Mouse (Mus musculus): ENCODE results near the gene Klf2. TPM values are rescaled to one million over a fixed set of nuclear protein-coding genes. Genes with fewer than 3 reads are reported as not detected.
A peak's percentile ranks its signal among the peaks of the same experiment; 100 is the strongest.

Gene Klf2
- polyA plus RNA-seq (2014; fragmentation: Nextera tagmentation; extraction: Ambion mirVana): 4.3 and 6.7 TPM in 2 replicates

- Histone ChIP-seq H3K27ac (ENCODE audit: low read depth, low read length) (no peak within 1 kb of the TSS), H3K36me3 (ENCODE audit: control insufficient read depth, insufficient read depth, low read length) (no peaks in the 10 kb centered on the region), H3K9ac (replicated peaks; ENCODE audit: low read depth, low read length) (peak within 1 kb of the TSS; percentile 47), H3K4me2 (ENCODE audit: low read depth, low read length) (peak within 1 kb of the TSS; percentile 88), H3K9me3 (ENCODE audit: control insufficient read depth, low read length) (no peaks in the 10 kb centered on the region), H3K4me1 (ENCODE audit: control insufficient read depth, insufficient read depth, low read length) (peaks cover 3% of the 10 kb centered on the region; the same call in 1 of the 2 replicates), H3K4me3 (ENCODE audit: low read depth, low read length) (peak within 1 kb of the TSS; percentile 47), H3K27me3 (ENCODE audit: control insufficient read depth, insufficient read depth, low read length) (peaks cover 21% of the 10 kb centered on the region)
- under 1% methylated on average over 46 of the region's 46 CpGs for WGBS
- peak; percentile 93 for ATAC-seq (ENCODE audit: low read depth)
These were observed at the start of gene Klf2 for GRCm38 (mm10) chr8:72318801-72319322. Gene Klf2 (plus strand): TSS chr8:72319033.

GRCm38 (mm10) chr8:72270606-72271005 lies 48.2 kb upstream of the Klf2 start:
- no peaks in the 10 kb centered on the region for H3K27me3 ChIP-seq (ENCODE audit: control insufficient read depth, insufficient read depth, low read length)
- no peaks in the 10 kb centered on the region for H3K36me3 ChIP-seq (ENCODE audit: control insufficient read depth, insufficient read depth, low read length)
- H3K4me3 ChIP-seq (ENCODE audit: low read depth, low read length): no peak overlapping the region
- H3K27ac ChIP-seq (ENCODE audit: low read depth, low read length): no peak overlapping the region
- no peak for ATAC-seq (ENCODE audit: low read depth)
- H3K4me1 ChIP-seq (ENCODE audit: control insufficient read depth, insufficient read depth, low read length): no peaks in the 10 kb centered on the region
- no peak overlapping the region for H3K9ac ChIP-seq (replicated peaks; ENCODE audit: low read depth, low read length)
- no peaks in the 10 kb centered on the region for H3K9me3 ChIP-seq (ENCODE audit: control insufficient read depth, low read length)
- WGBS: 90% methylated on average over 12 of the region's 12 CpGs
- H3K4me2 ChIP-seq (ENCODE audit: low read depth, low read length): no peak overlapping the region

GRCm38 (mm10) chr8:72271051-72271660 lies 47.7 kb upstream of the Klf2 start:
- Histone ChIP-seq H3K36me3 (ENCODE audit: control insufficient read depth, insufficient read depth, low read length) (no peaks in the 10 kb centered on the region), H3K27ac (ENCODE audit: low read depth, low read length) (no peak overlapping the region), H3K4me3 (ENCODE audit: low read depth, low read length) (no peak overlapping the region), H3K9ac (replicated peaks; ENCODE audit: low read depth, low read length) (no peak overlapping the region), H3K4me1 (ENCODE audit: control insufficient read depth, insufficient read depth, low read length) (no peaks in the 10 kb centered on the region), H3K4me2 (ENCODE audit: low read depth, low read length) (no peak overlapping the region), H3K9me3 (ENCODE audit: control insufficient read depth, low read length) (no peaks in the 10 kb centered on the region), H3K27me3 (ENCODE audit: control insufficient read depth, insufficient read depth, low read length) (no peaks in the 10 kb centered on the region)
- ATAC-seq (ENCODE audit: low read depth): no peak
- 79% methylated on average over 11 of the region's 11 CpGs for WGBS

- Histone ChIP-seq H3K27ac (ENCODE audit: low read depth, low read length) (no peak overlapping the region), H3K9me3 (ENCODE audit: control insufficient read depth, low read length) (no peaks in the 10 kb centered on the region), H3K4me3 (ENCODE audit: low read depth, low read length) (no peak overlapping the region), H3K36me3 (ENCODE audit: control insufficient read depth, insufficient read depth, low read length) (no peaks in the 10 kb centered on the region), H3K4me2 (ENCODE audit: low read depth, low read length) (no peak overlapping the region), H3K27me3 (ENCODE audit: control insufficient read depth, insufficient read depth, low read length) (no peaks in the 10 kb centered on the region), H3K9ac (replicated peaks; ENCODE audit: low read depth, low read length) (no peak overlapping the region), H3K4me1 (ENCODE audit: control insufficient read depth, insufficient read depth, low read length) (no peaks in the 10 kb centered on the region)
- ATAC-seq (ENCODE audit: low read depth): no peak
- 73% methylated on average over 3 of the region's 3 CpGs for WGBS
These were observed 47.1 kb upstream of the Klf2 start for GRCm38 (mm10) chr8:72271691-72272090.

- 20% methylated on average over 3 of the region's 3 CpGs for WGBS
- Histone ChIP-seq H3K27me3 (ENCODE audit: control insufficient read depth, insufficient read depth, low read length) (no peaks in the 10 kb centered on the region), H3K36me3 (ENCODE audit: control insufficient read depth, insufficient read depth, low read length) (no peaks in the 10 kb centered on the region), H3K27ac (ENCODE audit: low read depth, low read length) (no peak overlapping the region), H3K4me2 (ENCODE audit: low read depth, low read length) (no peak overlapping the region), H3K9me3 (ENCODE audit: control insufficient read depth, low read length) (no peaks in the 10 kb centered on the region), H3K9ac (replicated peaks; ENCODE audit: low read depth, low read length) (no peak overlapping the region), H3K4me1 (ENCODE audit: control insufficient read depth, insufficient read depth, low read length) (no peaks in the 10 kb centered on the region), H3K4me3 (ENCODE audit: low read depth, low read length) (no peak overlapping the region)
- no peak for ATAC-seq (ENCODE audit: low read depth)
These were observed 46.5 kb upstream of the Klf2 start for GRCm38 (mm10) chr8:72272361-72272760.

GRCm38 (mm10) chr8:72273111-72273770 lies 45.6 kb upstream of the Klf2 start:
- ATAC-seq (ENCODE audit: low read depth): no peak

GRCm38 (mm10) chr8:72273807-72274206 lies 45.0 kb upstream of the Klf2 start:
- H3K9me3 ChIP-seq (ENCODE audit: control insufficient read depth, low read length): no peaks in the 10 kb centered on the region
- H3K27ac ChIP-seq (ENCODE audit: low read depth, low read length): no peak overlapping the region
- no peaks in the 10 kb centered on the region for H3K36me3 ChIP-seq (ENCODE audit: control insufficient read depth, insufficient read depth, low read length)
- H3K4me1 ChIP-seq (ENCODE audit: control insufficient read depth, insufficient read depth, low read length): no peaks in the 10 kb centered on the region
- no peak overlapping the region for H3K9ac ChIP-seq (replicated peaks; ENCODE audit: low read depth, low read length)
- no peak overlapping the region for H3K4me2 ChIP-seq (ENCODE audit: low read depth, low read length)
- no peak for ATAC-seq (ENCODE audit: low read depth)
- H3K4me3 ChIP-seq (ENCODE audit: low read depth, low read length): no peak overlapping the region
- H3K27me3 ChIP-seq (ENCODE audit: control insufficient read depth, insufficient read depth, low read length): no peaks in the 10 kb centered on the region
- 80% methylated on average over 5 of the region's 5 CpGs for WGBS

More at GRCm38 (mm10) chr8:72273111-72273770, 45.6 kb upstream of the Klf2 start:
- Histone ChIP-seq H3K4me3 (ENCODE audit: low read depth, low read length) (no peak overlapping the region), H3K9ac (replicated peaks; ENCODE audit: low read depth, low read length) (no peak overlapping the region), H3K9me3 (ENCODE audit: control insufficient read depth, low read length) (no peaks in the 10 kb centered on the region), H3K4me2 (ENCODE audit: low read depth, low read length) (no peak overlapping the region), H3K27ac (ENCODE audit: low read depth, low read length) (no peak overlapping the region), H3K27me3 (ENCODE audit: control insufficient read depth, insufficient read depth, low read length) (no peaks in the 10 kb centered on the region), H3K36me3 (ENCODE audit: control insufficient read depth, insufficient read depth, low read length) (no peaks in the 10 kb centered on the region), H3K4me1 (ENCODE audit: control insufficient read depth, insufficient read depth, low read length) (no peaks in the 10 kb centered on the region)
- WGBS: 78% methylated on average over 1 of the region's 1 CpGs

GRCm38 (mm10) chr8:72277244-72277643 lies 41.6 kb upstream of the Klf2 start:
- 84% methylated on average over 3 of the region's 3 CpGs for WGBS
- Histone ChIP-seq H3K4me2 (ENCODE audit: low read depth, low read length) (no peak overlapping the region), H3K9ac (replicated peaks; ENCODE audit: low read depth, low read length) (no peak overlapping the region), H3K9me3 (ENCODE audit: control insufficient read depth, low read length) (no peaks in the 10 kb centered on the region), H3K4me3 (ENCODE audit: low read depth, low read length) (no peak overlapping the region), H3K4me1 (ENCODE audit: control insufficient read depth, insufficient read depth, low read length) (no peaks in the 10 kb centered on the region), H3K36me3 (ENCODE audit: control insufficient read depth, insufficient read depth, low read length) (no peaks in the 10 kb centered on the region), H3K27me3 (ENCODE audit: control insufficient read depth, insufficient read depth, low read length) (no peaks in the 10 kb centered on the region), H3K27ac (ENCODE audit: low read depth, low read length) (no peak overlapping the region)
- ATAC-seq (ENCODE audit: low read depth): no peak

GRCm38 (mm10) chr8:72279151-72279550 lies 39.7 kb upstream of the Klf2 start:
- no peaks in the 10 kb centered on the region for H3K36me3 ChIP-seq (ENCODE audit: control insufficient read depth, insufficient read depth, low read length)
- H3K27ac ChIP-seq (ENCODE audit: low read depth, low read length): no peak overlapping the region

More at GRCm38 (mm10) chr8:72279151-72279550, 39.7 kb upstream of the Klf2 start:
- H3K4me2 ChIP-seq (ENCODE audit: low read depth, low read length): no peak overlapping the region
- H3K9ac ChIP-seq (replicated peaks; ENCODE audit: low read depth, low read length): no peak overlapping the region
- H3K9me3 ChIP-seq (ENCODE audit: control insufficient read depth, low read length): no peaks in the 10 kb centered on the region
- WGBS: 79% methylated on average over 7 of the region's 7 CpGs
- H3K27me3 ChIP-seq (ENCODE audit: control insufficient read depth, insufficient read depth, low read length): no peaks in the 10 kb centered on the region
- no peak overlapping the region for H3K4me3 ChIP-seq (ENCODE audit: low read depth, low read length)
- no peaks in the 10 kb centered on the region for H3K4me1 ChIP-seq (ENCODE audit: control insufficient read depth, insufficient read depth, low read length)
- no peak for ATAC-seq (ENCODE audit: low read depth)
